Mouse (Mus musculus): ENCODE results near the gene 4930562C15Rik. TPM values are rescaled to one million over a fixed set of nuclear protein-coding genes. Genes with fewer than 3 reads are reported as not detected.
A peak's percentile ranks its signal among the peaks of the same experiment; 100 is the strongest.

The 4930562C15Rik gene
- polyA plus RNA-seq, 1 experiment from 2014 or later = 0.89 TPM

- no peak for ATAC-seq (ENCODE audit: low FRiP score, low TSS enrichment)
- H3K4me1 ChIP-seq (ENCODE audit: control insufficient read depth, insufficient read depth, low read length) = peaks cover 6% of the 10 kb centered on the region
- H3K27me3 ChIP-seq (ENCODE audit: control insufficient read depth, insufficient read depth, low read length) = no peaks in the 10 kb centered on the region
- H3K9me3 ChIP-seq (ENCODE audit: control insufficient read depth, low read length) = no peaks in the 10 kb centered on the region
- H3K4me2 ChIP-seq (replicated peaks; ENCODE audit: low read depth, low read length) = no peak overlapping the region
- H3K36me3 ChIP-seq (ENCODE audit: control insufficient read depth, insufficient read depth, low read length) = peaks cover 25% of the 10 kb centered on the region
- no peak overlapping the region for H3K27ac ChIP-seq (ENCODE audit: low read depth, low read length)
- H3K9ac ChIP-seq (ENCODE audit: low read depth, low read length) = no peak overlapping the region
- H3K4me3 ChIP-seq (ENCODE audit: low read length) = no peak overlapping the region
These were observed 71.3 kb downstream of the 4930562C15Rik start for GRCm38 (mm10) chr16:4906559-4906958.

GRCm38 (mm10) chr16:4907386-4907785, 72.2 kb downstream of the 4930562C15Rik start:
- no peak overlapping the region for H3K9ac ChIP-seq (ENCODE audit: low read depth, low read length)
- H3K4me2 ChIP-seq (replicated peaks; ENCODE audit: low read depth, low read length) = no peak overlapping the region
- no peak overlapping the region for H3K4me3 ChIP-seq (ENCODE audit: low read length)
- no peak for ATAC-seq (ENCODE audit: low FRiP score, low TSS enrichment)
- 67% methylated on average over 2 of the region's 2 CpGs for WGBS
- H3K9me3 ChIP-seq (ENCODE audit: control insufficient read depth, low read length) = no peaks in the 10 kb centered on the region
- H3K4me1 ChIP-seq (ENCODE audit: control insufficient read depth, insufficient read depth, low read length) = peaks cover 6% of the 10 kb centered on the region
- no peaks in the 10 kb centered on the region for H3K27me3 ChIP-seq (ENCODE audit: control insufficient read depth, insufficient read depth, low read length)
- peaks cover 32% of the 10 kb centered on the region for H3K36me3 ChIP-seq (ENCODE audit: control insufficient read depth, insufficient read depth, low read length)
- H3K27ac ChIP-seq (ENCODE audit: low read depth, low read length) = no peak overlapping the region

GRCm38 (mm10) chr16:4907972-4908371, 72.8 kb downstream of the 4930562C15Rik start:
- Histone ChIP-seq H3K9me3 (ENCODE audit: control insufficient read depth, low read length) (no peaks in the 10 kb centered on the region), H3K27ac (ENCODE audit: low read depth, low read length) (no peak overlapping the region), H3K27me3 (ENCODE audit: control insufficient read depth, insufficient read depth, low read length) (no peaks in the 10 kb centered on the region), H3K4me3 (ENCODE audit: low read length) (no peak overlapping the region), H3K36me3 (ENCODE audit: control insufficient read depth, insufficient read depth, low read length) (peaks cover 37% of the 10 kb centered on the region), H3K9ac (ENCODE audit: low read depth, low read length) (no peak overlapping the region), H3K4me1 (ENCODE audit: control insufficient read depth, insufficient read depth, low read length) (peaks cover 6% of the 10 kb centered on the region), H3K4me2 (replicated peaks; ENCODE audit: low read depth, low read length) (no peak overlapping the region)
- no peak for ATAC-seq (ENCODE audit: low FRiP score, low TSS enrichment)
- 66% methylated on average over 5 of the region's 5 CpGs for WGBS

GRCm38 (mm10) chr16:4909745-4910144, 74.5 kb downstream of the 4930562C15Rik start:
- H3K27ac ChIP-seq (ENCODE audit: low read depth, low read length) = no peak overlapping the region
- no peak for ATAC-seq (ENCODE audit: low FRiP score, low TSS enrichment)
- WGBS = 98% methylated on average over 2 of the region's 2 CpGs
- no peaks in the 10 kb centered on the region for H3K27me3 ChIP-seq (ENCODE audit: control insufficient read depth, insufficient read depth, low read length)
- no peaks in the 10 kb centered on the region for H3K9me3 ChIP-seq (ENCODE audit: control insufficient read depth, low read length)
- no peaks in the 10 kb centered on the region for H3K4me1 ChIP-seq (ENCODE audit: control insufficient read depth, insufficient read depth, low read length)
- H3K4me3 ChIP-seq (ENCODE audit: low read length) = no peak overlapping the region
- H3K36me3 ChIP-seq (ENCODE audit: control insufficient read depth, insufficient read depth, low read length) = peaks cover 39% of the 10 kb centered on the region
- no peak overlapping the region for H3K4me2 ChIP-seq (replicated peaks; ENCODE audit: low read depth, low read length)
- H3K9ac ChIP-seq (ENCODE audit: low read depth, low read length) = no peak overlapping the region

- Histone ChIP-seq H3K27me3 (ENCODE audit: control insufficient read depth, insufficient read depth, low read length) (no peaks in the 10 kb centered on the region), H3K36me3 (ENCODE audit: control insufficient read depth, insufficient read depth, low read length) (peaks cover 46% of the 10 kb centered on the region), H3K9me3 (ENCODE audit: control insufficient read depth, low read length) (no peaks in the 10 kb centered on the region), H3K27ac (ENCODE audit: low read depth, low read length) (no peak overlapping the region), H3K4me3 (ENCODE audit: low read length) (no peak overlapping the region), H3K4me2 (replicated peaks; ENCODE audit: low read depth, low read length) (no peak overlapping the region), H3K4me1 (ENCODE audit: control insufficient read depth, insufficient read depth, low read length) (no peaks in the 10 kb centered on the region), H3K9ac (ENCODE audit: low read depth, low read length) (no peak overlapping the region)
- WGBS = 98% methylated on average over 8 of the region's 8 CpGs
- no peak for ATAC-seq (ENCODE audit: low FRiP score, low TSS enrichment)
These were observed 75.5 kb downstream of the 4930562C15Rik start for GRCm38 (mm10) chr16:4910758-4911157.

- H3K27me3 ChIP-seq (ENCODE audit: control insufficient read depth, insufficient read depth, low read length) = no peaks in the 10 kb centered on the region
- peaks cover 57% of the 10 kb centered on the region for H3K36me3 ChIP-seq (ENCODE audit: control insufficient read depth, insufficient read depth, low read length)
- no peak overlapping the region for H3K9ac ChIP-seq (ENCODE audit: low read depth, low read length)
- WGBS = 77% methylated on average over 10 of the region's 10 CpGs
- no peak overlapping the region for H3K4me3 ChIP-seq (ENCODE audit: low read length)
- H3K4me2 ChIP-seq (replicated peaks; ENCODE audit: low read depth, low read length) = no peak overlapping the region
- 0 out of 2 replicates have a peak overlapping the region, but pooled peaks have one; percentile 18 for H3K27ac ChIP-seq (ENCODE audit: low read depth, low read length)
- H3K4me1 ChIP-seq (ENCODE audit: control insufficient read depth, insufficient read depth, low read length) = no peaks in the 10 kb centered on the region
- ATAC-seq (ENCODE audit: low FRiP score, low TSS enrichment) = 0 out of 2 replicates have a peak, but pooled peaks have one; percentile 14
- no peaks in the 10 kb centered on the region for H3K9me3 ChIP-seq (ENCODE audit: control insufficient read depth, low read length)
These were observed 76.9 kb downstream of the 4930562C15Rik start for GRCm38 (mm10) chr16:4912074-4912648.

GRCm38 (mm10) chr16:4912907-4913782, 77.9 kb downstream of the 4930562C15Rik start:
- Histone ChIP-seq H3K9me3 (ENCODE audit: control insufficient read depth, low read length) (no peaks in the 10 kb centered on the region), H3K36me3 (ENCODE audit: control insufficient read depth, insufficient read depth, low read length) (peaks cover 57% of the 10 kb centered on the region), H3K4me2 (replicated peaks; ENCODE audit: low read depth, low read length) (no peak overlapping the region), H3K27ac (ENCODE audit: low read depth, low read length) (peak overlapping the region; percentile 76), H3K9ac (ENCODE audit: low read depth, low read length) (no peak overlapping the region), H3K27me3 (ENCODE audit: control insufficient read depth, insufficient read depth, low read length) (no peaks in the 10 kb centered on the region), H3K4me1 (ENCODE audit: control insufficient read depth, insufficient read depth, low read length) (no peaks in the 10 kb centered on the region), H3K4me3 (ENCODE audit: low read length) (no peak overlapping the region)
- peak; percentile 29; the same call in 1 of the 2 replicates for ATAC-seq (ENCODE audit: low FRiP score, low TSS enrichment)
- 61% methylated on average over 11 of the region's 11 CpGs for WGBS

GRCm38 (mm10) chr16:4913783-4914735, 78.8 kb downstream of the 4930562C15Rik start:
- Histone ChIP-seq H3K27ac (ENCODE audit: low read depth, low read length) (peak overlapping the region; percentile 76; the same call in 1 of the 2 replicates), H3K4me1 (ENCODE audit: control insufficient read depth, insufficient read depth, low read length) (no peaks in the 10 kb centered on the region), H3K9ac (ENCODE audit: low read depth, low read length) (no peak overlapping the region), H3K36me3 (ENCODE audit: control insufficient read depth, insufficient read depth, low read length) (peaks cover 55% of the 10 kb centered on the region), H3K27me3 (ENCODE audit: control insufficient read depth, insufficient read depth, low read length) (no peaks in the 10 kb centered on the region), H3K4me3 (ENCODE audit: low read length) (no peak overlapping the region), H3K9me3 (ENCODE audit: control insufficient read depth, low read length) (no peaks in the 10 kb centered on the region), H3K4me2 (replicated peaks; ENCODE audit: low read depth, low read length) (no peak overlapping the region)
- ATAC-seq (ENCODE audit: low FRiP score, low TSS enrichment) = peak; percentile 74
- WGBS = 36% methylated on average over 12 of the region's 12 CpGs
